Mouse (Mus musculus) megakaryocyte, embryonic 14.5 days (primary cell): Measurements from ENCODE around the gene Dpp6. TPM values are rescaled to one million over a fixed set of nuclear protein-coding genes. Genes with fewer than 3 reads are reported as not detected.

Experiments used
- H3K27me3 ChIP-seq: replicated peaks from 2 replicates; pipeline ENCODE3; 2012; ENCODE audit warnings: inconsistent platforms
- H3K36me3 ChIP-seq: replicated peaks from 2 replicates; pipeline ENCODE3; 2012; ENCODE audit warnings: low read length, inconsistent platforms, mixed read lengths
- H3K4me1 ChIP-seq: 2 replicates; pipeline ENCODE4 v1.6.1; 2012; ENCODE audit warnings: inconsistent platforms
- H3K4me3 ChIP-seq: replicated peaks from 2 replicates; pipeline ENCODE3; 2012; ENCODE audit warnings: moderate library complexity, mild to moderate bottlenecking, inconsistent platforms
- H3K9me3 ChIP-seq: 2 replicates; pipeline ENCODE4 v1.6.1; 2012; ENCODE audit warnings: inconsistent platforms
- FLI1 ChIP-seq: IDR thresholded peaks from 2 replicates; pipeline ENCODE4 v1.6.1; 2012; ENCODE audit warnings: low read length, inconsistent platforms, mixed read lengths
- GATA1 ChIP-seq: IDR thresholded peaks from 3 replicates; pipeline ENCODE4 v1.6.1; 2012; ENCODE audit warnings: mixed read lengths, low read length, inconsistent platforms, borderline replicate concordance
- polyA plus RNA-seq: library from polyadenylated mRNA; stranded (reverse); fragments of >175 nt; gene quantifications from 2 replicates; pipeline ENCODE4 v1.2.3, GENCODE M21; 2012; ENCODE audit warnings: low replicate concordance; ENCODE audit not compliant: insufficient read depth

The Dpp6 gene
- polyA plus RNA-seq, 1 experiment = 0.12 TPM

DNA sequence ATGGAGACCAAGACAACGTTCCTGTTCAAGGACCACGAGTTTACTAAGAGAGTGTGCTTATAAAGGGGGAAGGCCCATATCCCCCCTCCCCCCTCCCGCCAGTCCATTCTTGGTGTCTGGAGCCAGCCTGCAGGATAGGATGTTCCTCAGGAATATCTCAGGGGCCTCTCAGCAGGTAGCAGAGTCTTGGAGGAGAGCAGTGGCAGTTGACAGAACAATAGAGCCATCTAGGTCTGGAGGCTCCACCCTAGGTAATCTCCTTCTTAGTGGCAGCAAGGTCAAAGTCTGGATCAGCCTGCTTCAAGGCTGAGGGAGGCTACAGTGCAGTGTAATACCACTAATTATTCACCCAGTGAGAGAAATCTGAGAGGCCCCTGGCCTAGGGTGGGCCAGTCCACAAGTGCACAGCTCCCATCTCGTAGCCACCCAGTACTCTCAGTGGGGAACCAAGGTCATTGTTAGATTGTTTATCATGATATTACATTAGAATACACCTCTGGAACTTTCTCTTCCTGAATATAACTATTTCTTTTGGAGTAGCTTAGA is 604.2 kb downstream of the Dpp6 start:
- H3K4me3 ChIP-seq = no peak overlapping the region
- peaks cover 11% of the 10 kb centered on the region for H3K9me3 ChIP-seq
- H3K4me1 ChIP-seq = no peaks in the 10 kb centered on the region
- no peaks in the 10 kb centered on the region for H3K27me3 ChIP-seq
- H3K36me3 ChIP-seq = no peaks in the 10 kb centered on the region
- TF ChIP-seq GATA1 = no peak
- TF ChIP-seq FLI1 = no peak

DNA sequence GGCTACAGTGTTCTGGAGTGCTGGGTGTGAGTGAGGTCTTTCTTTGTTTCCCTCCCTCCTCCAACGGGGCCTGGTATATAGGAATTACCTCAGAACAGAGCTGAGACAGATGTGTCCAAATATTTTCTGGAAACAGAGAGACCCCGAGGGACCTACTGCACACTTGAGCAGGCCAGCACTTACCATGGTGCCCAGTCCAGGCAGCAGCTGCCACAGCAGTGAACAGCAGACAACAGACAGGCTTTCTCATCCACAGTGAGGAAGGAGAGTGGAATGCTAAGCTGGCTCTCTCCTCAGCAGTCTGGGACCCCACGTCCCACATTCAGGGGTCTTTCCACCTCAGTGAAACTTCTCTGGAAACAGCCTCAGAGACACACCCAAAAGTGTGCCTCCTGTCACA is 606.8 kb downstream of the Dpp6 start:
- no peaks in the 10 kb centered on the region for H3K36me3 ChIP-seq
- peaks cover 23% of the 10 kb centered on the region for H3K9me3 ChIP-seq
- H3K27me3 ChIP-seq = no peaks in the 10 kb centered on the region
- TF ChIP-seq FLI1 = no peak
- TF ChIP-seq GATA1 = no peak
- H3K4me1 ChIP-seq = no peaks in the 10 kb centered on the region
- H3K4me3 ChIP-seq = no peak overlapping the region

DNA sequence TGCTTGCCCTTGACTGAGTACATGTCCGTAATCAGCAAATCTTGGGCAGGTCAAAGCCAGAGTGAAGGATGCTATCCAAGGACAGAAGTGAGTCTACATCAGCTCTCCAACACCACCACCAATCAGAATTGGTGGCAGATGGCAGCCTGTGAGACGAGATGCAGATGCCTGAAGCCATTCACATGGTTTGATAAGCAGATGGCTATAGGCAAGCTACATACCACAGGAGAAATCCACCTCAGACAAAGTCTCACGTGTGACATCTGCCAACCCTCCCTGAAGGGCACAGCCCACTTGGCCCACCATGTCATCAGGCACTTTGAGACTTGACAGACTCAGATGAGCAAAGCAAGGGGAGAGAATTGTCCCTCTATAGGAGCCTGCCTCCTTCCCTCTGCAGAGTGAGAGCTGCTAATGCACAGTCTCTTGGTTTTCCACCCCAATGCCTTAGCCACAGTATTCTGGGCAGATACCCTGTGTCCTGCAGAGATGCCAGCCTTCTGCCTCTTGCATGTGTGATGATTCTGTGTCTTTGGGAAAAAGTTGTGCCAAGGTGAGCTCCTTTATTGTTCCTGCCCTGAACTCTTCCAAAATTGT is 607.6 kb downstream of the Dpp6 start:
- TF ChIP-seq GATA1 (no peak), FLI1 (no peak)
- H3K9me3 ChIP-seq = peaks cover 23% of the 10 kb centered on the region
- H3K4me1 ChIP-seq = no peaks in the 10 kb centered on the region
- H3K36me3 ChIP-seq = no peaks in the 10 kb centered on the region
- no peak overlapping the region for H3K4me3 ChIP-seq
- H3K27me3 ChIP-seq = no peaks in the 10 kb centered on the region

DNA sequence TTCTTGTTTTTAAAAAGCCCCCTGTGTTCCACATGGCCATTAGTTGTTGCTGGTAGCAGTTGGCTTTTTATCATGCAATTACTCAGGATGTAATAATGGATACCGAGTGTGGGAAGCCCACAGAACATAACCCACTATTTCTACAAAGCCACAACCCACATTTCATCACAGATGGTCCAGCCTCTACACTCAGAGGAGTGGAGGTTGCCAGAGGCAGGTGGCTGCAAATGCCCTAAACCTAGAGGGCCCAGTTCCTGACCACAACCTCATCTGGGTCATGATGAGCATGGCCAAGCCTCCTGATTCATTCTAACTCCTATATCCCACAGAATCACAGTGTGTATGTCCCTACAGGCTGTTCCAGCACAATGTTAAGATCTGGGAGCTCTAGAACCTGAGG is 609.2 kb downstream of the Dpp6 start:
- Histone ChIP-seq H3K36me3 (no peaks in the 10 kb centered on the region), H3K27me3 (no peaks in the 10 kb centered on the region), H3K4me3 (no peak overlapping the region), H3K4me1 (no peaks in the 10 kb centered on the region), H3K9me3 (peaks cover 26% of the 10 kb centered on the region)
- TF ChIP-seq GATA1 (no peak), FLI1 (no peak)

DNA sequence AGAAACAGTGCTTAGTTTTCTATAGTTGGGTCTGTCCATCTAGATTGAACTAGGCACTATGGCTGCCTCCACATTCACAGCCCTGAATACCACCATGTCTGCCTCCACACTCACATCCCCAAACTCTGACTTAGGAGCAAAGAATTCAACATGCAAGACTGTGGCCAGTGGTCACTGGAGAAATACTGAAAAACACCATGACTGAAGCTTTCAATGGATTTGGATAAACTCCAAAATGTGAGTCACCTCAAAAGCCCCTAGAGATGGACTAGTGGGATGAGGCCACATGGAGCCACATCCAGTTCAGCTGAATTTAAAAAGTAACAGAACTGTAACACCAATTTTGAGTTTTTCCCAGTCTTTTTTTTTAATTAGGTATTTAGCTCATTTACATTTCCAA is 616.6 kb downstream of the Dpp6 start:
- Histone ChIP-seq H3K4me1 (no peaks in the 10 kb centered on the region), H3K36me3 (no peaks in the 10 kb centered on the region), H3K27me3 (no peaks in the 10 kb centered on the region), H3K9me3 (peaks cover 15% of the 10 kb centered on the region; the same call in 1 of the 2 replicates), H3K4me3 (no peak overlapping the region)
- TF ChIP-seq FLI1 (no peak), GATA1 (no peak)

DNA sequence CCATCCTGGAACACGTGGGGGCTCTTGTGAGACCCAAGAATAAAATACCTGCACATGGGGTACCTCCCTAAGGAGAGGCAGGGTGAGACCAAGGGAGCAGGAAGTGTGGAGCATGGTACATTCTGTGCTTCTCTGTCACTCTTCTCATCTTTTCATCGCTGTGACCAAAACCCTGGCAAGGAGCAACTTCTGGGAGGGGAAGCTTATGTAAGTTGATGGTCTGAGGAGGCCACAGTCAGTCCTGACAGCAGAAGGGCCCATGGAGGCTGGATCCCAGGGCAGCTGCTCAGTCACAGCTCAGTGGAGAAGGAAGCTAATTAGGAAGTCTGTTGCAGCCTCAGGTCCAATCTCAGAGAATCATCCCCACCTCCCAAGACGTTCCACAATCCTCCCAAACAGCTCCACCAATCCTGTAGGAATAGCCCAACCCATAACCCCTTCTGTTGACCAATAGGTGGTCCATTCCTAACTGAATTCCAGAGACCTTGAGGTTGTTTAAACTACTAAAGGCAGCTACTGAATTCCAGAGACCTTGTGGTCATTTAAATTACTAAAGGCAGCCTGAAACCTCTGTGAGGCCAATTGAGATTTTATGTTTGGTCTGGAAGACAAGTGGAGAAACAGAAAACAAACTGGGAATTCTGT is 636.3 kb downstream of the Dpp6 start:
- Histone ChIP-seq H3K4me3 (no peak overlapping the region), H3K27me3 (no peaks in the 10 kb centered on the region), H3K36me3 (no peaks in the 10 kb centered on the region), H3K9me3 (peaks cover 6% of the 10 kb centered on the region; the same call in 1 of the 2 replicates), H3K4me1 (no peaks in the 10 kb centered on the region)
- TF ChIP-seq FLI1 (no peak), GATA1 (no peak)

DNA sequence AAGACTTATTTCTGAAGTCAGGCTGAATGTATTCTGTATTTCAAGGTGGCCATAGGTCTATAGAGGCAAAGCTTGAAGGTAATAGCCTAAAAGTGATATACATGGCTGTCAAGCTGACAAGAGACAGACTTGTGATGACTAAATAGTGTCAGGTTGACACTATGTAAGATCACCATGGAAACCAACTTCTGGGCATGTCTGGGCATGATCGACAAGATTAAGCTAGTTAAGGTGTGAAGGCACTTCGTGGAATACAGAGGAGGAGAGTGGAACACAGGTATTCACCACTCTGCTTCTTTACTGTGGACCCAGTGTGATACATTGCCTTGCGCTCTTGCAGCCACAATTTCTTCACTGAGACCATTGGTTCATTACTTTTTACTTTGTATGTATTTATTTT is 637.4 kb downstream of the Dpp6 start:
- no peaks in the 10 kb centered on the region for H3K4me1 ChIP-seq
- TF ChIP-seq GATA1 (no peak), FLI1 (no peak)
- no peak overlapping the region for H3K4me3 ChIP-seq
- H3K27me3 ChIP-seq = no peaks in the 10 kb centered on the region
- no peaks in the 10 kb centered on the region for H3K36me3 ChIP-seq
- H3K9me3 ChIP-seq = peaks cover 6% of the 10 kb centered on the region; the same call in 1 of the 2 replicates

DNA sequence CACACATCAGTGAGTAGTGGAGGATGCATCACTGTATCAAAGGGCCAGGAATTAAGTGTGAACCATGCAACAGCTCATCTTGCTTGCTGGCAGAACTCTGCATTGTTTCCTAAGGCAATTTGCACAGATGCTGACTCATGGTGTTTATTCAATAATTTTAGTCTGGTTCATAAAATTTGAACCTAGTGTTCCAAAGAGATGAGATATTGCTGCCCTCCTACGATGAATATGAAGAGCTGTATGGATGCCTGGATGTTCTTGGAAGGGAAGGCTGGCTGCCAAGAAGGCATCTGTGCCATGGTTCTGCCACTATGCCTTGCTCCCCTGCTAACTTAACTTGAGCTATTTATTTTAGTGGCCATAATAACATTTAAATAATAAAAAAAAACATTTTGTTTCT is 640.0 kb downstream of the Dpp6 start:
- Histone ChIP-seq H3K4me3 (no peak overlapping the region), H3K9me3 (peaks cover 6% of the 10 kb centered on the region; the same call in 1 of the 2 replicates), H3K4me1 (no peaks in the 10 kb centered on the region), H3K36me3 (no peaks in the 10 kb centered on the region), H3K27me3 (no peaks in the 10 kb centered on the region)
- TF ChIP-seq GATA1 = no peak
- TF ChIP-seq FLI1 = no peak

DNA sequence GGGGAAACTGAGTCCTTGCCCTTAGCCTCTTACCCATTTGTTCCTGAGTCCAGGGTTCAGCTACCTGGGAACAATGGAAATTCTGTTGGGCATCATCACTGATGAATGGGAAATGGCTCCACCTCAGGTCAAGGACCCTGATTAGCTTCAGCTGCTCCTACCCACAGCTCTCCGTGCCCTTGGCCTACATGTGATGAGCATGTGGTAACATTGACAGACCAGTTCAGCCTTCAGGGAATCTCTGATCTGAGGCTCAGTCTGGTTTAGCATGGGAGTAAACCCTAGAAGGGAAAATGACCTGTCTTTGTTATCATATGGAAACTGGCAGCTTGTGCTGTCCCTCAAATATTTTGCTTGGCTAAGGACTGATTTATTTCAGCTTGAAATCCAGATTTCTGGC is 640.7 kb downstream of the Dpp6 start:
- Histone ChIP-seq H3K36me3 (no peaks in the 10 kb centered on the region), H3K4me3 (no peak overlapping the region), H3K27me3 (no peaks in the 10 kb centered on the region), H3K4me1 (no peaks in the 10 kb centered on the region), H3K9me3 (peaks cover 6% of the 10 kb centered on the region; the same call in 1 of the 2 replicates)
- TF ChIP-seq GATA1 = no peak
- TF ChIP-seq FLI1 = no peak

DNA sequence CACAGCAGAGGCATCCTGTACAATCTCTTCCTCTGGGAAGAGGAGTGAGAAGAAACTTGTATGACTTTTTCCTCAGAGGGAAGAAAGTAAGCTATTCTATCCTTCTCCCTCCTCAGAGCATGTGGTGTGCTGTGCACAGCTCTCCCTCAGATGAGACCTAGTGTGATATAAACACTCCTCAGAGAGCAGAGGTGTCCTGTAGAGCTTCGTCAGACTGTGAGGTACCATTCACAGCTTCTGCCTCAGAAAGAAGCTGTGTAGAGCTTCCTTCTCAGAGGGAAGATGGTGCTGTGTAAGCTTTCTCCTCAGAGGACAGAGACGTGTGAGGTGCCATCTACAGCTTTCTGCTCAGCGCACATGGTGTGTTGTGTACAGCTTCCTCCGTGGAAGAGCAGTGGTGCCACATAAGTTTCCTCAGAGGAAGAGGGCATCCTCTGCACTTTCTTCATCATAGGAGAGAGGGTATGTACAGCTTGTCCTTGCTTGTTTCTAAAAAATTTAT is 658.0 kb downstream of the Dpp6 start:
- H3K4me3 ChIP-seq = no peak overlapping the region
- H3K9me3 ChIP-seq = no peaks in the 10 kb centered on the region
- no peaks in the 10 kb centered on the region for H3K4me1 ChIP-seq
- H3K27me3 ChIP-seq = no peaks in the 10 kb centered on the region
- no peaks in the 10 kb centered on the region for H3K36me3 ChIP-seq
- TF ChIP-seq FLI1 (no peak), GATA1 (no peak)

DNA sequence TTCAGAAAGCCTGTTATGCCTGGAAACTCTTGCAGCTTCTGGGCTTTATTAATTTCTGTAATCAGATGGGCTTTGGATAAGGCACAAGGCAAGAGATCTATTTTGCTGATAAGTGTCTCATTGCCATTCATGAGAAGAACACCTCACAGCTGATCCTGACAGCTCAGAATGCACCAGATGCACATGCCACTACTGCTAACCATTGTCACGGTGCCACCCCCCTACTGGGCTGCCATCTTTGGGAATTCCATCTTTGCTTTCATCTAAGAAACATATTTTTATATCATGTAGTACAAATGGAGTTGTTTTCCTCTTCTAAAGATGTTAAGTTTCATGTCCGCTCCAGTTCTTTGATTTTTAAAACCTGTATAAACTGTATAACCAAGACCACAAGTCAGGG is 664.7 kb downstream of the Dpp6 start:
- no peak for TF ChIP-seq FLI1
- TF ChIP-seq GATA1 = no peak
- Histone ChIP-seq H3K9me3 (peaks cover 21% of the 10 kb centered on the region; the same call in 1 of the 2 replicates), H3K27me3 (no peaks in the 10 kb centered on the region), H3K4me3 (no peak overlapping the region), H3K4me1 (no peaks in the 10 kb centered on the region), H3K36me3 (no peaks in the 10 kb centered on the region)
